Mouse (Mus musculus): ENCODE data around the gene Macf1. TPM values are rescaled to one million over a fixed set of nuclear protein-coding genes. Genes with fewer than 3 reads are reported as not detected.
"Not testable (repeated sequence)": the region's sequence is repeated elsewhere in the genome, so short reads cannot be mapped to it uniquely, and the experiment has no call there.

The Macf1 gene
- total RNA-seq, 2 experiments from 2014 or later = 55.6 to 75.8 TPM

GRCm38 (mm10) chr4:123635428-123635827, 48.7 kb downstream of the Macf1 start:
- DNase-seq = no peak

GRCm38 (mm10) chr4:123634436-123634835, 49.7 kb downstream of the Macf1 start:
- no peak for DNase-seq

- DNase-seq = no peak
Observed at GRCm38 (mm10) chr4:123633874-123634273, 50.3 kb downstream of the Macf1 start.

DNA sequence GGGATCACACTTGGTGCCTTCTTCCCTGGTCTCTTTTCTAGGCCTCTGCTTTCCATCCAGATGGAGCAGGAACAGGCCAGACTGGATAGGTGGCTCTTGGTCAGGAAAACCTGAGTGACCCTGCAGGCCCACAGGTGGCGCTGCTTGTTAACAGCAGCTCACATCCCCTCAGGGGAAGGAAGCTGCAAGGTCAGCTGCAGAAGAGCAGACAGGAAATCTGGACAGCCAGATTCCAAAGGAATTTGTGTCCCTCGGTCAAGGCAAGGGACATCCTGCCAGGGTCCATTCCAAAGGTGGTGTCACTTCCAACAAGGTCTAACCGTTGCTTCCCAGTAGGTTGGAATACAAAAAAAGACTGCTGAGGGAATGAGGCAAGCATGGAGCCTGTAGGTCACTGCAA, 50.8 kb downstream of the Macf1 start:
- peak; percentile 60 for DNase-seq

DNA sequence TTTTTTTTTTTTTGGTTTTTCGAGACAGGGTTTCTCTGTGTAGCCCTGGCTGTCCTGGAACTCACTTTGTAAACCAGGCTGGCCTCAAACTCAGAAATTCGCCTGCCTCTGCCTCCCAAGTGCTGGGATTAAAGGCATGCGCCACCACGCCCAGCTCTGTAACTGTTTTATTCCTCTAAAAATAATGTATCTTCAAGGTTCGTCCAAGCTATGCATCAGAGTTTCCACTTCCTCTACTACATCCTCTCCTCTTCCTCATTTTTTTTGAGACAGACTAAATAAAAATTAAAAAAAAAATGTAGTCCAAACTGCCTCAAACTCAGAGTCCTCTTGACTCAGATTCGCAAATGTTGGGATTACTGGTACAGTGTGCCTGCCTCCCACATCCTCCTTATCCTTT, 52.0 kb downstream of the Macf1 start:
- not testable (repeated sequence) for DNase-seq

DNA sequence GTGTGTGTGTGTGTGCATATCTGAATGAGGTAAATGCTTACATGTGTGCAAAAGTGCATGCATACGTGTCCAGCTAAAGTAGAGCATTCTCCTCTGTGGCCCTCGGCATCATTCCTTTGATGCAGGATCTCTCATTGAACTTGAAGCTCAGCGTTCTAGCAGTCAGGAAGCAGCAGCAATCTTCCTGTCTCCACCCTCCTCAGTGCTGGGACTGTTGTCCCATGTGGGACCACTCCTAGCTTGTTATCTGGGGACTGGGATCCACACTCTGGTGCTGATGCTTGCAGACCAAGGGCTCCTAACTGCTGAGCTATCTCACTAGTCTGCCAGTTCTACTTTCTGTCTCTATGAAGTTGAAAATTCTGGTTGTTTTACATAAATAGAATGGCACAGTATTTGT, 52.5 kb downstream of the Macf1 start:
- DNase-seq = no peak

GRCm38 (mm10) chr4:123627683-123628082, 56.5 kb downstream of the Macf1 start:
- no peak for DNase-seq

GRCm38 (mm10) chr4:123625332-123626072, 58.7 kb downstream of the Macf1 start:
- no peak for DNase-seq

- peak; percentile 13 for DNase-seq
Observed at GRCm38 (mm10) chr4:123624438-123624837, 59.7 kb downstream of the Macf1 start.

- no peak for DNase-seq
Observed at GRCm38 (mm10) chr4:123623742-123624151, 60.4 kb downstream of the Macf1 start.

GRCm38 (mm10) chr4:123621732-123622131, 62.4 kb downstream of the Macf1 start:
- DNase-seq = no peak

DNA sequence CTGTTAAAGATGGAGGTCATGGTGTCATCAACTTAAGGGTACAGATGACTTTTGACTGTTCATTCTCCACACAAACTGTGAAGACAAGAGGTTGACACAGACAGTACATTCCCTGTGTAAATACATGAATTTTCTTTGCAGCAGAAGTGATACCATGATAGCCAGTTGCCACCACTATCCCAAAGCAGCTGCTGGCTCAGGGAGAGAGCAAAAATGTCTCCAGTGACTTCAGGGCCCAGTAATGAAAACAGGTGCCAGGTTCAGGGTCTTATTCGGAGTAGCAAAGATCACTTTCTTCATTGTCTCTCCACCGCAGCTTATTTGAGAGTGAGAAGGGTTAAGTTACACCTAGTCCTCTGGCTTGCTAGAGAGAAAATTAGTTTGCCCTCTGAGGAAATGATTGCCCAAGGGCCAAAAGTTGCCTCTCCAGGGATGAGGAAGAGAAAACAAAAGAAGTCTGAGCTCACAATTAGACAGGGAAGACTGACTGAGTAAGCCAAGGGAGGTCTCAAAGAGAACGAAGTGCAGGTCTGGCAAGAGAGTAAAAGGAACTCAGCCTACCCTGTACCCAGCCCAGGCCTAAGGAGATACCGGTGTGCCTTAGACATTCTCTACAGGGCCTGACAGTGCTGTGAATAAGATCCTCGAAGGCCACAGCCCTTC, 66.3 kb downstream of the Macf1 start:
- no peak for DNase-seq

DNA sequence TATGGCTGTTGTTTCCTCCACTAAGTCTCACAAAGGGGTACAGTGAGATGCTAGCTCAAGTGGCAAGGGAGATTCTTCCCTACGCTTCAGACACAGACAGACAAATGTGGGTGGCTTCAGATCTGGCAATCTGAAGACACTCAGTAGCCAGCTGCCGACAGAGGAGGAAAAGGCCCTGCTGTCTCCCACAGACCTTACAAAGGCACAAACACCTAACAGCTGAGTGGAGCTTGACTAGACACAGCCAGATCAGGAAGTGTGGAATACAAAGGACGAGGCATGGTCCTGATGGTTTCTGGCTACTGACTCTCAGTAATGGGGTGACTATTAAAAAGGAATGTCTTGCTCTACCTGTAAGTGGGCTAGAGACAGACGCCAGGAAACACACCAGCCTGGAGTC, 67.2 kb downstream of the Macf1 start:
- no peak for DNase-seq

GRCm38 (mm10) chr4:123616501-123616900, 67.7 kb downstream of the Macf1 start:
- no peak for DNase-seq

GRCm38 (mm10) chr4:123613309-123613947, 70.7 kb downstream of the Macf1 start:
- DNase-seq = no peak

- no peak for DNase-seq
Observed at GRCm38 (mm10) chr4:123611940-123612339, 72.2 kb downstream of the Macf1 start.

- DNase-seq = no peak
Observed at GRCm38 (mm10) chr4:123611241-123611640, 72.9 kb downstream of the Macf1 start.

DNA sequence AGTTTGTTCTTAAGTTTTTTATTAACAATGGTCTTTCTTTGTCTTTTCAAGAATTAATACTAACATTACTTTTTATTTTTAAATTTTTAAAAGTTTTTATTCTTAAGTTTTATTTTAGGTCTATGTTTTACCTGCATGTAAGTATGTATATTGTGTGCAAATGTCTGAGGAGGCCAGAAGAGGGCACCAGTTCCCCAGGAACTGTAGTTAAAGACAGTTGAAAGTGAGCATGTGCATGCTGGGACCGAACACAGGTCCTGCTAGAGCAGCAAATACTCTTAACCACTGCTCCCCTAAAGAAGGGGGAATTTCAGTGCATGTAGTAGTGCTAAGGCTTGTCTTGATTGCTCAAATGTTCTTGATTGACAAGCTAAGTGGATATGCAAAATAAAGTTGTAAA, 77.0 kb downstream of the Macf1 start:
- no peak for DNase-seq

GRCm38 (mm10) chr4:123605948-123606347, 78.2 kb downstream of the Macf1 start:
- no peak for DNase-seq

DNA sequence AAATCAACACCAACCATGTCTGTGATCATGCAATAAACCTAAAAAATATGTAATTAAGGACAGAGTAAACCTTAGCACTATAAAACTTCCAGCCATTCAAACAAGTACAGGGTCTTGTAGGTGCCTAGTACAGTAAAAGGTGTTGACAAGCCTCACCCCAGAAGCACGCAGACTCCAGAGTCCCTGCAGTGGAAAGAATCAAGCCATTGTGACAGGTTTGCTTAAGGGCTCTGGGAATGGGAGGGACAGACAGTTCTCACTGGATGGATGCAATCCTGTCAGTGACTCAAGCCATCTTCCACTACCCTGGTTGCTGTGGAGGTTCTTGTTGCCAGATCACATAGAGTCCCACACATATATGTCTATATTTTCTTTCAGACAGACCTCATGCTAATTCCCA, 78.9 kb downstream of the Macf1 start:
- no peak for DNase-seq

GRCm38 (mm10) chr4:123602700-123603261, 81.4 kb downstream of the Macf1 start:
- no peak for DNase-seq

- DNase-seq = no peak
Observed at GRCm38 (mm10) chr4:123601036-123601435, 83.1 kb downstream of the Macf1 start.
